Mouse (Mus musculus): ENCODE data around the gene Chd1l.

Gene Chd1l

DNA sequence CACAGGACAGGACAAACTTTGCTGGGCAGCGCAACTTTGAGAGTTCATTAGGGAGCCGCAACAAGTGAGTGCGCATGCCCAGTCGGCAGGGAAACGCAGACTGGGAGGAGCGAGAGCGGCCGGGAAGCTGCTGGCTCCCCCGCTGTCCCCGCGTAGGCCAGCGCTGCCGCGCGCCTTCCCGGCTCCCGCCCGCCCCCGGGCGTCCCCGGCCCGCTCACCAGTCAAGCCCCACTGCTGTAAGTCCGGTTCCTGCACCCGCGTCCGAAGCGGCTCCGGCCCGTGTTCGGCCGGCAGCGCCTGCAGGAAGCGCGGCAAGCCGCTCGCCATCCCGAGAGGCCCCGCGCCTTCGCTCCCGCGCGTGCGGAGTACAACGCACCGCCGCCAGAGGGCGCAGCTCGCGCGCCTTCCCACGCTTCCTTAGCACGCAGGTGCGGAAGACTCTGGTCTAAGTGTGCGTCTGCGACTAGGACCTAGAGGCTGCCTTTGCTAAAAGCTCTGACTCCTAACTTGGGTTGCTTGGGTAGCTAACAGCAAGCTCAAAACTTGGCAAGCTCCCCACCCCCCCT, at the start of gene Chd1l:
TSS of gene Chd1l (minus strand) at position 359 of the 566 bp plus-strand sequence.
- H3K27me3 ChIP-seq (ENCODE audit: control insufficient read depth, insufficient read depth, low read length, poor library complexity, severe bottlenecking) = no peaks in the 10 kb centered on the region
- DNase-seq (ENCODE audit: low read depth, low spot score) = peak; percentile 94
- no peaks in the 10 kb centered on the region for H3K36me3 ChIP-seq (ENCODE audit: control insufficient read depth, insufficient read depth, low read length, poor library complexity, severe bottlenecking)

DNA sequence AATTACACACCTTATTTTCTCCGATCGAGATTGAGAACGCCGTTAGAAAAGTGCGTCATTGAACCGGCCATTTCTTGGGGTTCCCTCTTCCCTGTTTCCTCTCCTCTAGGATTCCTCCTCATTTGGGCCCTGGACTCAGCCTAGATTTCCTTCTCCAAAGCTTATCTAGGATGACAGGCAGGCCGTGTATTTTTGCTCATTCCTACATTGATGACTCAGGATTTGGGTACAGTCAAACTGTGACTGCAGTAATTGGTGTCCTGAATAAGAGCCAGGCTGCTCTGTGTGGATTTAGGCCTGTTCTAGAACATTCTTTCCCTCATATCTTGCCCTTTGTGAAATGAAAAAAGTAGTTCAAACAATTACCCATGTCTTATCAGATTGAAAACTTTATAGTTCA, 49.7 kb upstream of the Chd1l start:
- DNase-seq (ENCODE audit: low read depth, low spot score) = no peak
- Histone ChIP-seq H3K36me3 (ENCODE audit: control insufficient read depth, insufficient read depth, low read length, poor library complexity, severe bottlenecking) (peaks cover 8% of the 10 kb centered on the region), H3K27me3 (ENCODE audit: control insufficient read depth, insufficient read depth, low read length, poor library complexity, severe bottlenecking) (no peaks in the 10 kb centered on the region)

DNA sequence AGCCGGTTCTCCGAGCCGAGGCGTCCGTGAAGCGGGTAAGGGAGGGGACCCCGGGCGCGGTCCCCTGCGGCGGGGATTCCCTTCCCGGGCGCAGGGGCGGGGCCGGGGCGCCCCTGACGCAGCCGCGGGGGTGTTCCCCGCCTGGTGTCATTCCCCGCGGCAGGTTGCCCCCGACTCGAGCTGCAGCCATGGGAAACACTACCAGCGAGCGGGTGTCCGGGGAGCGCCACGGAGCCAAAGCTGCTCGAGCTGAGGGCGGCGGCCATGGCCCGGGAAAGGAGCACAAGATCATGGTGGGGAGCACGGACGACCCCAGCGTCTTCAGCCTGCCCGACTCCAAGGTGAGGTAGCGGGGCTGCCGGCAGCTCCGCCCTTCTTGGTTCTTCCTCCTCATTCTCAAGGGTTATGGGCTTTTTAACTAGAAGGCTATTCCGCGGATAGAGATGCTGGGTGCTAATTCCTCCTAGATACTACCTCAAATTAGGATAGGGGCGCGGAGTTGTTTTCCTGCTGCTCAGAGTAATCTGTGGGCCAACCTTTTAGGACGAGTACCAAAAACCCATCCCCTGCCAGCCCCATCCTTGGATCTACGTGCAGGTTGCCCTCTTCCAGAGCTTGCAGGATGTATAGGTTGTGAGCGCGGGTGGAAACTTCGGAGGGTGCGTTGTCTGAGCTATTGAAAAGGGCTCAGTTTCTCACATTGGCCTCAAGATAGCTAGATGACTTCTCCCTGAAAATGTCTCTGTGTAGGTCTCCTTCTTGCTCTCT, 48.6 kb upstream of the Chd1l start:
- peak; percentile 17 for DNase-seq (ENCODE audit: low read depth, low spot score)

DNA sequence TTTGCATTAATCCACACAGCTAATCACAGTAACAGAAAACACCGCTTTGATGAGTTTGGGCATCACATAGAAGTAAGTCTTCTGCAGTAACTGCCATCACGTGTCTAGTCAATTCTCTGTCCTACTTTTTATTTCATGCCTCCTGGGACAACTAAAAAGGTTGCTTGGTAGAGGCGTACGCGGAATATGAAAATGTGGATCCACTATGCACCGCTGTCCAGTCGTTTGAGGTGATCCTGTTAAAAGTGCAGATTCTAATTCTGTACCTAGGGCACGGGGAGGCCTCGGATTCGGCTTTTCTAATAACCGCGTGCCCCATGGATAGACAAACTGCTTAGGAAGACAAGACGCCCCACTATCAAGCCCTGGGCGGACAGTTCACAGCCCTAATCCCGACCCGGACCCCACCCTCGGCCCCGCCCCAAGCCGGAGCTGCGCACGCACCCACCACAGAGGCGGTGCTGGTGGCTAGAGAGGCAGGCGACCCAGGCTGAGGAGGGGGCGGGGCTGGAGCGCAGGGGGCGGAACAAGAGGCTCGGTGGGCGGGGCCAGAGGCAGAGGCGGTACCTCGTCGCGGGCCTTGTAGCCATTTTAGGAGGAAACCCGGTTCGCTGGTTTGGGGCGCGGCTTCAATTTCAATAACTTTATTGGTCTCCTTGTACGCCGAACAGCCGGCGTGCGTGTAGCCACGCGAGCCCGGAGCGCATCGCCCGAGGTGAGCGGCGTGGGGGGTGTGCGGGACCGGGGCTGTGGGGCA, 47.8 kb upstream of the Chd1l start, which contains the start of gene Prkab2:
TSS of gene Prkab2 (plus strand) at position 539 of the 757 bp plus-strand sequence.
- DNase-seq (ENCODE audit: low read depth, low spot score) = peak; percentile 98
- no peaks in the 10 kb centered on the region for H3K36me3 ChIP-seq (ENCODE audit: control insufficient read depth, insufficient read depth, low read length, poor library complexity, severe bottlenecking)
- H3K27me3 ChIP-seq (ENCODE audit: control insufficient read depth, insufficient read depth, low read length, poor library complexity, severe bottlenecking) = no peaks in the 10 kb centered on the region

More for the DNA sequence above, 48.6 kb upstream of the Chd1l start:
- peaks cover 1% of the 10 kb centered on the region for H3K36me3 ChIP-seq (ENCODE audit: control insufficient read depth, insufficient read depth, low read length, poor library complexity, severe bottlenecking)
- H3K27me3 ChIP-seq (ENCODE audit: control insufficient read depth, insufficient read depth, low read length, poor library complexity, severe bottlenecking) = no peaks in the 10 kb centered on the region

DNA sequence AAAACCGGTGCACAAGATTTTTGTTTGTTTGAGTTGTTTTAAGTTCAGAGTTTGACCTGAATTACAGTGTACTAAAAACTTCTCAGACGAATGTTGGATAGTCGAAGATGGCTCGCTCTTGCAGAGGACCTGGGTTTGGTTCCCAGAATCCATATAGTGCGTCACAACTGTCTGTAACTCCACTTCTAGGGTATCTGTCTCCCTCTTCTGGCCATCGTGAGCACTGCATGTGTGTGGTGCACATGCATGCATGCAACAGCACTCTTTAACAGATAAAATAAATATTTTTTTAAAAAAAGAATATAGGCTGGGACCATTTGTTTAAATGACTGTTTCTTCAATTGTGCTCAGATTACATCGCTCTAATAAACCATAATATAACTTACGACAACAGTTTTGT, 44.9 kb upstream of the Chd1l start:
- H3K27me3 ChIP-seq (ENCODE audit: control insufficient read depth, insufficient read depth, low read length, poor library complexity, severe bottlenecking) = no peaks in the 10 kb centered on the region
- peak; percentile 55 for DNase-seq (ENCODE audit: low read depth, low spot score)
- H3K36me3 ChIP-seq (ENCODE audit: control insufficient read depth, insufficient read depth, low read length, poor library complexity, severe bottlenecking) = no peaks in the 10 kb centered on the region

DNA sequence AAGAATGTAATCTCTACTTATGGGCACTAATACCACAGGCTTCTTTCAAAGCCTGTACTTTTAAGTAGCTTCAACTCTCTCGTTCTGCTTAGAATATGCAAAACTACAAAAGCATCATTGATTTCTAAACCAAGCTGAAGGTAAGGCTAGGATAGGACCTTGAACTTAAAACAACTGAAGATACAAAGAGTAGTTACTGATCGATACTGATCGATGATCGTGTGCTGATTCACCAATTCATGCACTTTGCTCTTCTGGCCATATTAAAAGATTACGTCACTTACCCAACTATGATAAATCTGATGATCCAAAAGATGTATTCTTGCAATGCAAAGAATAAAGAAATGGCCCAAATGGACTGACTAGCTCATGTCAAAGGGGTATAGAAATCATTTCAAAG, 43.8 kb upstream of the Chd1l start:
- Histone ChIP-seq H3K36me3 (ENCODE audit: control insufficient read depth, insufficient read depth, low read length, poor library complexity, severe bottlenecking) (no peaks in the 10 kb centered on the region), H3K27me3 (ENCODE audit: control insufficient read depth, insufficient read depth, low read length, poor library complexity, severe bottlenecking) (no peaks in the 10 kb centered on the region)
- DNase-seq (ENCODE audit: low read depth, low spot score) = no peak

DNA sequence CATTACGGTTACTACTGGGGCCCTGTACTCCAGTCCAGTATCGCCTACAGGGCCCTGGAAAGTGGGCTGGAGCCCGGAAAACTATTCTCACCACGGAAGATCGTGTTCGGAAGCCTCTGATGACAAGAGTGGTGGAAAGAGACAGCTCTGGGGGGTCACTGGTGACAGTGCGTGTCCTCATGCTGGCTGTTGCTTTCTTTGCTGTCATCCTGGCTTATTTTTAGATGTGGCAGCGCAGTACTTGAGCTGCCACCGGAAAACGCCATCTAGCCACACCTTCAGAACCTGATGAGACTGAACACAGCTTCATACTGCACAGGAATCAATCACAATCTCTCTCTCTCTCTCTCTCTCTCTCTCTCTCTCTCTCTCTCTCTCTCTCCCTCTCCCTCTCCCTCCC, 41.6 kb upstream of the Chd1l start:
- DNase-seq (ENCODE audit: low read depth, low spot score) = no peak
- 0 out of 2 replicates have a peak, but pooled peaks cover under 1% of the 10 kb centered on the region for H3K36me3 ChIP-seq (ENCODE audit: control insufficient read depth, insufficient read depth, low read length, poor library complexity, severe bottlenecking)
- no peaks in the 10 kb centered on the region for H3K27me3 ChIP-seq (ENCODE audit: control insufficient read depth, insufficient read depth, low read length, poor library complexity, severe bottlenecking)

DNA sequence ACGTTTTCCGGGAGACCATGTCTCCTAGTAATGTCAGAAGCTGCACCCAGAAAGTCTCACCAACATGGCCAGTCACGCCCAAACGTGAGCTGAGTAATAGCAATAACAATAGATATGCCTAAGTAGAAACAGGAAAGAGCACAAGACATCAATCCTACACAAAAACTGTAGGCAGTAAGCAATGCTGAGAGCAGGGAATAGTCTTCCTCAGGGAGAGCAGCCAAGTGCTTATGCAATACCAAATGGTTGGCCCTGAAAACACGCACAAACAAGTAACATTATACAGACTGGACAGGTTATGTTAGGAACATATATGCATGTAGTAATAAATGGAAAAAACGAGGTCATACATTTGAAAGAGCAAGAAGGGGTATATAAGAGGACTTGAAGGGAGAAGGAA, 39.5 kb upstream of the Chd1l start:
- DNase-seq (ENCODE audit: low read depth, low spot score) = no peak
- Histone ChIP-seq H3K36me3 (ENCODE audit: control insufficient read depth, insufficient read depth, low read length, poor library complexity, severe bottlenecking) (0 out of 2 replicates have a peak, but pooled peaks cover 2% of the 10 kb centered on the region), H3K27me3 (ENCODE audit: control insufficient read depth, insufficient read depth, low read length, poor library complexity, severe bottlenecking) (no peaks in the 10 kb centered on the region)

DNA sequence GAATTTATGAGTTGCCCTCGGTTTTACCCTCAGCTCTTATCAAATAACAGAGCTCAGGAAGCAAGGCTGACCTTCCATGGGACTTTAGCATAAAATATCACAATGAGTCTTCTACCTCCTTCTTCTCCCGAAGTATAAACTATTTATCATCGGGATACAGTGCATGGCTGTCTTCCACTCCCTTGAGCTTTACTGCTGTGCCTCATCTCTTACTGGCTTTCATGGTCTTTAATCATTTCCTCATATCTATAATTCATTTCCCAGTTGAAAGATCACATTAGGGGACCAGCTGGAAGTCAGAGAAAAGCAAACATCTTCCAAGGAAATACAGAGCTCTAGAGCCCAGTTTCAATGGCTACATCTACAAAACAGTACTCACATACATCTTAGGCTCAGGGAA, 39.0 kb upstream of the Chd1l start:
- no peak for DNase-seq (ENCODE audit: low read depth, low spot score)
- no peaks in the 10 kb centered on the region for H3K27me3 ChIP-seq (ENCODE audit: control insufficient read depth, insufficient read depth, low read length, poor library complexity, severe bottlenecking)
- H3K36me3 ChIP-seq (ENCODE audit: control insufficient read depth, insufficient read depth, low read length, poor library complexity, severe bottlenecking) = 0 out of 2 replicates have a peak, but pooled peaks cover 2% of the 10 kb centered on the region

DNA sequence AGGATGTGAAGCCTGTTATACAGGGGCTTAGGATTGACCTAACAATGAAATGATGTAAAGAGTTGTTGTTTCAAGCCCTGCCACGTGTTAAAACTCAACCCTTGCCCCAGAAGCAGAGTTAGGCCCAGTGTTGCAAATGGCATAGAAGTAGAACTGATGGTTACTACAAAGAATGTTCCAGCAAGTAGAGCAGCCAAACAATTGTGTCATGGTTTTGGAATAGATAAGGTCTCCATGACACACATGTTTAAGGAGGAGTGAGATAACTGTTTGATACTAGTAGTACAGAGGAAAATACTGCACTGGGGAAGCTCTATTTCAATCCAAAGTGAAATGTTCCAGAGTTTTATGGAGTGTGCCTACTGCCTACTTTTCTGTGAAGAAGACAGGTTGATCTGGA, 38.5 kb upstream of the Chd1l start:
- H3K36me3 ChIP-seq (ENCODE audit: control insufficient read depth, insufficient read depth, low read length, poor library complexity, severe bottlenecking) = 0 out of 2 replicates have a peak, but pooled peaks cover 2% of the 10 kb centered on the region
- DNase-seq (ENCODE audit: low read depth, low spot score) = no peak
- H3K27me3 ChIP-seq (ENCODE audit: control insufficient read depth, insufficient read depth, low read length, poor library complexity, severe bottlenecking) = no peaks in the 10 kb centered on the region

DNA sequence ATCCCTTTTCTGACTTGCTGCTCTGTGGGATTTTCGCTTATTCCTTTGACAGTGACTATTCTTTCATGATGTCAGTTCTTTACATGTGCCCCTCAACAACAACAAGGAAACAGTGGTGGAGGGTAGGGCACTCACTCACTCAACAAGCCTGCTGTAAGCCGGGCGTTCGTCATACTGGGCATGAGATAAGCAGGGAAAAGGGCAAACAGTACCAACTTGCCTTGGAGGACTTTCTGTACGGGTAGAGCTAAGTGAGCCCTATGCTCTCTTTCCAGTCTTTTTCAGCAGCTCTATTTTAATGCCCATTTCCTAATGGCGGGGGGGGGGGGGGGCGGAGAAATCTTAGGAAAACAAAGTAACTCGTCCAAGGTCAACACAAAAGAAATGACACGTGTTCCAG, 32.0 kb upstream of the Chd1l start:
- H3K36me3 ChIP-seq (ENCODE audit: control insufficient read depth, insufficient read depth, low read length, poor library complexity, severe bottlenecking) = 0 out of 2 replicates have a peak, but pooled peaks cover 2% of the 10 kb centered on the region
- no peak for DNase-seq (ENCODE audit: low read depth, low spot score)

DNA sequence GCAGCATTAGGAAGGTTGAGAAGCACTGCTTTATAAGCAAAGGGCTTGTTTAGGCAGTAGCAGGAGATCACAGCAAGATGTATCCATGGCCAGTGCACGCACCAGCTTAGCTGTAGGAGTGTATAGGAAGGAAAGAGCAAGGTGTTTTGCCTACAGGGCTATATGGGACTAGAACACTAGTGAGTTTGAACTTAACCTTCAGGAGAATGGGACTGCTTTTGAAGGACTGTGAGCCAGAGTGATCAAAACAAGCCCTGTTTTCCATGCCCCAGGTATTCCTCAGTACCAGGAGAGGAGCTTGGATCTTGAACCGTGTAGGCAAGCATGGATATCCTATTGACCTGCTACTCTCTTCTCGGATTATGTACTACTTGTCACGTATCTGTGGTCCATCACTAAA, 31.4 kb upstream of the Chd1l start:
- Histone ChIP-seq H3K27me3 (ENCODE audit: control insufficient read depth, insufficient read depth, low read length, poor library complexity, severe bottlenecking) (no peaks in the 10 kb centered on the region), H3K36me3 (ENCODE audit: control insufficient read depth, insufficient read depth, low read length, poor library complexity, severe bottlenecking) (0 out of 2 replicates have a peak, but pooled peaks cover under 1% of the 10 kb centered on the region)
- DNase-seq (ENCODE audit: low read depth, low spot score) = no peak

More for the DNA sequence above, 32.0 kb upstream of the Chd1l start:
- H3K27me3 ChIP-seq (ENCODE audit: control insufficient read depth, insufficient read depth, low read length, poor library complexity, severe bottlenecking) = no peaks in the 10 kb centered on the region

DNA sequence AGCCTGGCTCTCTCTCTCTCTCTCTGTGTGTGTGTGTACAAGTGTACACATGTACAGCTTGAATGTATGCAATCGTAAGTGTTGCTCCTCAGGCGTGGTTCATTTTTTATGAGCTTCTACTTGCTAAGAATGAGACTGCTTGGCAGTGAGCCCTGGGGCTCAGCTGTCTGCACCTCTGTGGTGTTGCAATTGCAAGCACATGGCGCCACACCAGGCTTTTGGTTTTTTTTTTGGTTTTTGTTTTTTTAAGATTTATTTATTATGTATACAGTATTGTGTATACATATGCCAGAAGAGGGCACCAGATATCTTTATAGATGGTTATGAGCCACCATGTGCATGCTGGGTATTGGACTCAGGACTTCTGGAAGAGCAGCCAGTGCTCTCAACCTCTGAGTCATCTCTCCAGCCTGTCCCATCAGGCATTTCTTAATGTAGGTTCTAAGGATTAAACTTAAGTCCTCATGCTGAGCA, 24.3 kb upstream of the Chd1l start:
- Histone ChIP-seq H3K36me3 (ENCODE audit: control insufficient read depth, insufficient read depth, low read length, poor library complexity, severe bottlenecking) (no peaks in the 10 kb centered on the region), H3K27me3 (ENCODE audit: control insufficient read depth, insufficient read depth, low read length, poor library complexity, severe bottlenecking) (no peaks in the 10 kb centered on the region)
- DNase-seq (ENCODE audit: low read depth, low spot score) = no peak

DNA sequence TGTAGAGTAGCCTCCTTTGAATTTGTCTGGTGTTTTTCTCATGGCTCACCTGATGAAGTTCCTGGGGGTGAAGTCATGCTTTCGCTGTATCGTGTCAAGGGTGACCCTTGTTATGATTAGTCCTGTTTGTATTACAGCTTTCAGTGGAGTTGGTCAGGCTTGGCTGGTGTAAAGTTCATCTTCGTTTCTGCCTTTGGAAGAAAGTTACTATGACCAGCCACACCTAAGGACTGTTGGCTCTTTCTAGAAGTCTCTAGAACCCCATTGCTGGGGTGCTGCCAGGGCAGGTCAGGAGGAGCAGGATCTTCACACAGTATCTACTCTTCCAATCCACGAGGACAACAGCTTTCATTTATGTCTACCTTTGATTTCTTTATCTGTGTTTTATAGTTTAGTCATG, 23.5 kb upstream of the Chd1l start:
- H3K27me3 ChIP-seq (ENCODE audit: control insufficient read depth, insufficient read depth, low read length, poor library complexity, severe bottlenecking) = no peaks in the 10 kb centered on the region
- no peak for DNase-seq (ENCODE audit: low read depth, low spot score)
- H3K36me3 ChIP-seq (ENCODE audit: control insufficient read depth, insufficient read depth, low read length, poor library complexity, severe bottlenecking) = no peaks in the 10 kb centered on the region
